Mouse (Mus musculus): Measurements from ENCODE around the gene Tmcc3.

Gene Tmcc3

GRCm38 (mm10) chr10:94356504-94357169, 44.9 kb downstream of the Tmcc3 start:
- in situ Hi-C loops (cut with MboI, MseI) = no loop called here

GRCm38 (mm10) chr10:94360664-94361063, 48.9 kb downstream of the Tmcc3 start:
- in situ Hi-C loops (cut with MboI, MseI) = no loop called here

GRCm38 (mm10) chr10:94371293-94371692, 59.5 kb downstream of the Tmcc3 start:
- in situ Hi-C loops (cut with MboI, MseI) = no loop called here

GRCm38 (mm10) chr10:94376941-94377340, 65.2 kb downstream of the Tmcc3 start:
- in situ Hi-C loops (cut with MboI, MseI) = no loop called here

- in situ Hi-C loops (cut with MboI, MseI) = no loop called here
Observed at GRCm38 (mm10) chr10:94377844-94378243, 66.1 kb downstream of the Tmcc3 start.

GRCm38 (mm10) chr10:94378383-94378782, 66.6 kb downstream of the Tmcc3 start:
- in situ Hi-C loops (cut with MboI, MseI) = no loop called here

- in situ Hi-C loops (cut with MboI, MseI) = loop anchor here (10.0 kb wide), 2 partner anchors 435 to 1365 kb away; no protein-coding TSS in a partner anchor
Observed at GRCm38 (mm10) chr10:94380082-94380481, 68.3 kb downstream of the Tmcc3 start.

GRCm38 (mm10) chr10:94380662-94381392, 69.1 kb downstream of the Tmcc3 start:
- in situ Hi-C loops (cut with MboI, MseI) = loop anchor here (10.0 kb wide), 2 partner anchors 436 to 1364 kb away; no protein-coding TSS in a partner anchor

GRCm38 (mm10) chr10:94381393-94381740, 69.6 kb downstream of the Tmcc3 start:
- in situ Hi-C loops (cut with MboI, MseI) = loop anchor here (10.0 kb wide), 2 partner anchors 437 to 1363 kb away; no protein-coding TSS in a partner anchor

- in situ Hi-C loops (cut with MboI, MseI) = loop anchor here (10.0 kb wide), 2 partner anchors 438 to 1362 kb away; no protein-coding TSS in a partner anchor
Observed at GRCm38 (mm10) chr10:94382618-94383017, 70.9 kb downstream of the Tmcc3 start.

GRCm38 (mm10) chr10:94383565-94383964, 71.8 kb downstream of the Tmcc3 start:
- in situ Hi-C loops (cut with MboI, MseI) = loop anchor here (10.0 kb wide), 2 partner anchors 439 to 1361 kb away; no protein-coding TSS in a partner anchor

- in situ Hi-C loops (cut with MboI, MseI) = loop anchor here (10.0 kb wide), 2 partner anchors 444 to 1356 kb away; no protein-coding TSS in a partner anchor
Observed at GRCm38 (mm10) chr10:94389219-94389618, 77.5 kb downstream of the Tmcc3 start.

- in situ Hi-C loops (cut with MboI, MseI) = no loop called here
Observed at GRCm38 (mm10) chr10:94391049-94391448, 79.3 kb downstream of the Tmcc3 start.

GRCm38 (mm10) chr10:94394286-94394685, 82.5 kb downstream of the Tmcc3 start:
- in situ Hi-C loops (cut with MboI, MseI) = no loop called here

- in situ Hi-C loops (cut with MboI, MseI) = loop anchor here in 1 of 2 experiments (5.0 kb wide), 1 partner anchor 96 kb away; no protein-coding TSS in a partner anchor
Observed at GRCm38 (mm10) chr10:94397833-94398596, 86.3 kb downstream of the Tmcc3 start.

GRCm38 (mm10) chr10:94400895-94401294, 89.1 kb downstream of the Tmcc3 start:
- in situ Hi-C loops (cut with MboI, MseI) = no loop called here

- in situ Hi-C loops (cut with MboI, MseI) = no loop called here
Observed at GRCm38 (mm10) chr10:94405456-94405855, 93.7 kb downstream of the Tmcc3 start.

- in situ Hi-C loops (cut with MboI, MseI) = no loop called here
Observed at GRCm38 (mm10) chr10:94406821-94407220, 95.1 kb downstream of the Tmcc3 start.

GRCm38 (mm10) chr10:94408356-94409146, 96.8 kb downstream of the Tmcc3 start:
- in situ Hi-C loops (cut with MboI, MseI) = no loop called here

- in situ Hi-C loops (cut with MboI, MseI) = loop anchor here in 1 of 2 experiments (5.0 kb wide), 1 partner anchor 543 kb away; no protein-coding TSS in a partner anchor
Observed at GRCm38 (mm10) chr10:94409661-94410060, 97.9 kb downstream of the Tmcc3 start.

GRCm38 (mm10) chr10:94411594-94411993, 99.8 kb downstream of the Tmcc3 start:
- in situ Hi-C loops (cut with MboI, MseI) = loop anchor here in 1 of 2 experiments (5.0 kb wide), 1 partner anchor 541 kb away; no protein-coding TSS in a partner anchor
